Mouse (Mus musculus): ENCODE measurements around the gene Mxd4.

DNA sequence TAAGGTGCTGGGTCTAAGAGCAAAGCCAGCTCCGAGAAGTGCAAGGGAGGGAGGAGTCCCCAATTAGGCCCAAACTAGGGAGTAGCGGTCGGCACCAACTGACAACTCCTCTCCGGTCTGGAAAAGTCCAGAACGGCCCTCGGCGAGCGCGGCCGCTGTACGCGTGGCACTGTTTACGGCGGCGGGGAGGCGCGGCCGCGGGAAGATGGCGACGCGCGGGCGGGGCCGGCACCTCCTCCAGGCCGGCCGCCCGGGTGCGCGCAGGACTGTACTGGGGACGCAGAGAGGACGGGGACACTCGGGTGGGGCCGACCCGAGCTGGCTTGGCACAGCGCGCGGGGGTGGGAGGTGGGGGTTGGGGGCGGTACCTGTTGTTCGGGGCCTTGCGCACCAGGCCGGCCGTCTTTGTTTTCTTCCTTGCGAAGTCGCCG, 544 bp downstream of the Mxd4 start:
- TF ChIP-seq CTCF (IDR thresholded peaks at IDR 0.05; ENCODE audit: borderline replicate concordance, insufficient read depth, low read length) (no peak), POLR2A (IDR thresholded peaks at IDR 0.05; ENCODE audit: low read depth, low read length) (peak; percentile 3; the same call in 1 of the 2 replicates)

Data from embryonic fibroblast, embryonic 13.5 days (primary cell).